Mouse (Mus musculus) ES-CJ7 (cell line): Measurements from ENCODE around the gene C2cd3.
"Not testable (repeated sequence)": the region's sequence is repeated elsewhere in the genome, so short reads cannot be mapped to it uniquely, and the experiment has no call there.

Experiments
- DNase-seq: peaks from one replicate; pipeline ENCODE4 v3.0.0; 2011; ENCODE audit warnings: low read depth, low spot score

C2cd3 gene

GRCm38 (mm10) chr7:100470796-100471406 lies 98.9 kb downstream of the C2cd3 start:
- no peak for DNase-seq

- DNase-seq, result no peak
Observed at GRCm38 (mm10) chr7:100471407-100471797, 99.4 kb downstream of the C2cd3 start.

GRCm38 (mm10) chr7:100472777-100473176 lies 100.7 kb downstream of the C2cd3 start, which contains the start of gene Ucp3:
Ucp3 (plus strand) TSS chr7:100472990.
- no peak for DNase-seq

DNA sequence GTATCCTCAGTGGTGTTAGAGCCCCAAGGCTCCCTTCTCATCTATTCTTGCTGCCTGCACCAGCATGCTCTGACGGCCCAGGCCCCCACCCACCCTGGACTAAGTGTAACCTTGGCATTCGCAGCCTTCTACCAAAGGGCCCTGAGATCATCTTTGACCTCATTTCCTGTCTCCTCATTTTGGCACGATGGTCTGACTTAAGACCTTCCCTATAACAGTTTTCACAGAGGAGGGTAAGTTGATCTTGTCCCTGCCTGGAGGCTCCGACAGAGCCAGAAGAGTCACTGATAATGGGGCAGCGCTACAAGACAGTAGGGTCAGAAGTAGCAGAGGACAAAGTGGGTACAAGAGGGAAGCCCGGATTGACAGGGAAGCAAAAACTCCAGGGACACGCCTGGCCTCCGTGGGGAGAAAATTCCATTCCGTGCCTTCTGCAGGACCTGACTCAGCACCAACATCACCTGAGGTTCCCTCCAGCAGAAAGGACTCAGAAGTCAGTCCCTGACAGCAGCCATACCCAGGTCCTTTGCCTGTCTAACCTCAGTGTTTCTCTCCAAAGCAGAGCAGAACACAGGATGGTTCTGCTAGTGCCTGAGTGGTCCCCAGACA lies 101.9 kb downstream of the C2cd3 start:
- DNase-seq, result no peak

DNA sequence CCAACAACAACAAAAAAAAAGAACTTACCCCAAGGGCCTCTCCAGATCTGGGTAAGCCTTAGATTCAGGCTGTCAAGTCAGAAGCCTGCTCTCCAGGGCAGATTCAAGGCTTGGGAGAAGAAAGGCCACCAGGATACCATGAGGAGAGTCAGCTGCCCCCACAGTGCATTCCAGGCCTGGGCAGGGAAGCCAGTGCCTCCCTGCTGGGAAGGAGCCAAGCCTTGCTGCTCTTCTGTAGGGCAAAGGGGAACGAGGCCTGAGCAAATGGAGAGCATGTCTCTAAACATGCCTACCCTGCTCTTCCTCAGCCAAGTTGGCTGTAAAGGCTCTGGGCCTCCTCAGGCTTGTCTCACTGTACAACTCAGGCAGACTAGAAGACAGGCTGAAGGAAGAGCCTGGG lies 102.6 kb downstream of the C2cd3 start:
- no peak for DNase-seq

GRCm38 (mm10) chr7:100479100-100479822 lies 107.2 kb downstream of the C2cd3 start:
- DNase-seq, result no peak

GRCm38 (mm10) chr7:100479823-100480164 lies 107.8 kb downstream of the C2cd3 start:
- DNase-seq, result no peak

DNA sequence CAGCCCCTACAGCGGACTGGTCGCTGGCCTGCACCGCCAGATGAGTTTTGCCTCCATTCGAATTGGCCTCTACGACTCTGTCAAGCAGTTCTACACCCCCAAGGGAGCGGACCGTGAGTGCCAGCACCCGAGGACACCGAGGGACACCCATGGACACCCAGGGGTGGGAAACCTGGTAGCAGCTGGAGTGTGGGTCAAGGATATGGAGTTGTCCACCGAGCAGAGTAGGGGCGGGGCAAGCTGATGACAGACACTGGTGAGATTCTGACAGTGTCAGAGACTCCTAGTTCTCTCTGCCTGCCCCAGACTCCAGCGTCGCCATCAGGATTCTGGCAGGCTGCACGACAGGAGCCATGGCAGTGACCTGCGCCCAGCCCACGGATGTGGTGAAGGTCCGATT lies 108.1 kb downstream of the C2cd3 start:
- DNase-seq, result no peak

- not testable (repeated sequence) for DNase-seq
Observed at GRCm38 (mm10) chr7:100482046-100482445, 110.0 kb downstream of the C2cd3 start.

DNA sequence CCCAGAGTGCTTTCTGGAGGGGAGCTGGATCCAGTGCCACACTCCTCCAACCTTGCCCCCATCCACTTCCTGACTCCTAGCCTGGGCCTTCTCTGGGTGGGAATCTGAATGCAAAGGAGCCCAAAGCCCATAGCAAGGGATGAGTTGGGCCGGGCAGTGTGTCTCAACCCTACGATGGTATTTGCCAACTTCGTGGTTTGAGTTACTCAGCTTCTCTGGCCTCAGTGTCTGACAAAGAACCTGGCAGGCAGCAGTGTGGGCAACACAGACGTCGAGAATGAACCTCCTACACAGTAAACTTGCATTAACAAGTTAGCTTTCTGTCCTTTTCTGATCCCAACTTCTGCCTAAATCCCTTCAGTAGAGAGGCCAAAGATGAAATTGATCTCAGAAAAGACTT lies 112.5 kb downstream of the C2cd3 start:
- no peak for DNase-seq

GRCm38 (mm10) chr7:100487301-100487700 lies 115.3 kb downstream of the C2cd3 start:
- no peak for DNase-seq

- no peak for DNase-seq
Observed at GRCm38 (mm10) chr7:100488474-100489048, 116.5 kb downstream of the C2cd3 start.

DNA sequence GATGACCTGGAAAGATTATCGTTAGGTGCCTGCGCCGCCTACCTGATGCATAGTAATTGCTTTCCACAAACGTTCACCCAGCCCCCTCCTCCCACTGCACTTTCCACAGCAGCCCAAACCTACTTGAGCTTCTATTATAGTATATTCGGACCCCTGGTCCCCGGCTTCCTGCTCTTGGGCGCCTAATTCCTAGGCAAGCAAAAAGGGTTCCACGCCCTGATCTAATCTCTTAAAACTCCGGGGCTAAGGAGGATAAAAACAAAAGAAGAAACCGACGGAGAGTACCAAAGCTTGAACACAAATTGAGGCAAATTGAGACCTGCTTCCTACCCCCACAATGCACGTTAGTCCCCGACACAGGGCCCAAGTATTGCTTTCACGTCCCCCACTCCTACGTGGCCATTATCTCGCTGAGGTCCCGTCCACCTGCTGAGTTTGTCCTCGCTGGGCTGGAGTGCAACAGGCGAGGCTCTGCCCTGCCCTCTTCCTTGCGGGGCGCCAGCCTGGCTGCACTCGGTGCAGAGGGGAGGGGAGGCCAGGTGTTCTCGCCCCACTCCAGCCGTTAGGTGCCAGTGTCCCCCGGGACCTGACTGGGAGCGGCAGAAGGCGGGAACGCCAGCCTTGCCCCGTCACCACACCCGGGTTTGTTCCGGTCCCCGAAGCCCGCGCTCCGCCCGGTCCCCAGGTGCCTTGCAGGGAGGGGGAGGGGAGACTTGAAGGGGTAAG lies 120.5 kb downstream of the C2cd3 start:
- DNase-seq, result peak; percentile 43

GRCm38 (mm10) chr7:100493117-100493483 lies 121.1 kb downstream of the C2cd3 start, which contains the start of gene Ucp2:
Ucp2 (plus strand) TSS chr7:100493337.
- peak; percentile 88 for DNase-seq

DNA sequence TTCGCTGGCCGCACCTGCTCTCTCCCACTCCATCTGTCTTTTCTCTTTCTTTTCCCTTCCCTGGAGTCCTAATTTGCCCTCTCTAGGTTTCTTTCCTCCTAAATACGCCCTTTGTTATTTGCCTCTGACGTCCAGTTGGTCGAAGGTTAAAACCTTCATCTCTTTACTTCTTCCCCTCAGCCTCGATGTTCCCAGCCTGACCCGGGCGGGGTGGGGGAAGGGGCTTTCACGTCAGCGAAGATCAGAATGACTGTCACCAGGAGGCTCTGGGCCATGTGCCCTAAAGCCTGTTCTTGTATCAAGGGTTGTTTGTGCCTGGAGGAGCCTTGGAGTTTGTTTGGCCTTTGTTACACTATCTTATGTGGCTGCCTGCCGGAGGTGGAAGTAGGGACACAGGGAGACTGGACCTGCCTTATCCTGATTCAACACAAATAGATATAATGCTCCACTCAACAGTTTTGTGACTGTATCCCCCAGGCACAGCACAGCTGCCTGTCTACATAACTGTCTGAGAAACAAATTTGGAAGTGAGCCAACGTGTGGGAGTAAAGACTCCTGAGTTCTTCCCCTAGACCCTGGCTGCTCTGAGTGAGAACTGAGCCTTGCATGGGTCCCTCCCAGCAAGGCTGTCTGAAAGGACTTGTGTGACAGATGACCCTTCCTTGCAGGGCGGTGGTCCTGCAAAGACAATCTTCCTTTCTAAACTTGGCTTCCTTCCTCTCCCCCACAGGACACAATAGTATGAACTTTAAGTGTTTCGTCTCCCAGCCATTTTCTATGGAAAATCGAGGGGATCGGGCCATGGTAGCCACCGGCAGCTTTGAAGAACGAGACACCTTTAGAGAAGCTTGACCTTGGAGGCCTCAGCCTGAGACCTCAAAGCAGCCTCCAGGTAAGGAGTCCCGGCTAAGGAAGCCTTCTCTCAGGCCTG lies 121.7 kb downstream of the C2cd3 start:
- peak; percentile 58 for DNase-seq

- no peak for DNase-seq
Observed at GRCm38 (mm10) chr7:100494415-100494831, 122.4 kb downstream of the C2cd3 start.

DNA sequence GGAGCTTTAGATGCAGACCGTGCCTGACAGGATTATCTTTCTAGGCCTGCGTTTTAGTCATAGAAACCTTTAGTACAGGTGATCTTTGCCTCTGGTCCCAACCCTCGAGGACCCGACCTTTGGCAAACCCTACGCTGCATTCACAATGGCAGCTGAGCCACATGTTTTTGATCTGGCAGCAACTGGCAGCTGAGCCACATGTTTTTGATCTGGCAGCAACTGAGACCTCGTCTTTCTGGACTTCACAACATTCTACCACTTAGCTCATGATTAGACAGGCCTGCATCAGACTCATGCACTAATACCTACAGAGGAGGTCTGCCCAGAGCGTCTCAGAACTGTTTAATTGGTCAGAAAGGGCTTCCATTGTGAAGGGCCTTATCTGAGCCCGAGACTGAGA lies 123.0 kb downstream of the C2cd3 start:
- no peak for DNase-seq

GRCm38 (mm10) chr7:100495581-100496251 lies 123.7 kb downstream of the C2cd3 start:
- peak; percentile 94 for DNase-seq

- no peak for DNase-seq
Observed at GRCm38 (mm10) chr7:100496371-100496770, 124.3 kb downstream of the C2cd3 start.

DNA sequence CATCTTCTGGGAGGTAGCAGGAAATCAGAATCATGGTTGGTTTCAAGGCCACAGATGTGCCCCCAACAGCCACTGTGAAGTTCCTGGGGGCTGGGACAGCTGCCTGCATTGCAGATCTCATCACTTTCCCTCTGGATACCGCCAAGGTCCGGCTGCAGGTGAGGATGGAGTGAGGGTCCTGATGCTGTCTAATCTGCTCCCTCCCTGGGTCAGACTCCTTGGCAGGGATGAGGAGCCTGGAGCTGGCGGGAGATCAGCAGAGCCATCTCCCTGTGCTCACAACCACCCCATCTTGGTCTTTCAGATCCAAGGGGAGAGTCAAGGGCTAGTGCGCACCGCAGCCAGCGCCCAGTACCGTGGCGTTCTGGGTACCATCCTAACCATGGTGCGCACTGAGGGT lies 124.8 kb downstream of the C2cd3 start:
- no peak for DNase-seq
